Mouse (Mus musculus): Measurements from ENCODE around the gene Cth. TPM values are rescaled to one million over a fixed set of nuclear protein-coding genes. Genes with fewer than 3 reads are reported as not detected.

Cth gene
- total and polyA plus RNA-seq, 2 experiments from 2014 or later, result 2.8 to 5.4 TPM

DNA sequence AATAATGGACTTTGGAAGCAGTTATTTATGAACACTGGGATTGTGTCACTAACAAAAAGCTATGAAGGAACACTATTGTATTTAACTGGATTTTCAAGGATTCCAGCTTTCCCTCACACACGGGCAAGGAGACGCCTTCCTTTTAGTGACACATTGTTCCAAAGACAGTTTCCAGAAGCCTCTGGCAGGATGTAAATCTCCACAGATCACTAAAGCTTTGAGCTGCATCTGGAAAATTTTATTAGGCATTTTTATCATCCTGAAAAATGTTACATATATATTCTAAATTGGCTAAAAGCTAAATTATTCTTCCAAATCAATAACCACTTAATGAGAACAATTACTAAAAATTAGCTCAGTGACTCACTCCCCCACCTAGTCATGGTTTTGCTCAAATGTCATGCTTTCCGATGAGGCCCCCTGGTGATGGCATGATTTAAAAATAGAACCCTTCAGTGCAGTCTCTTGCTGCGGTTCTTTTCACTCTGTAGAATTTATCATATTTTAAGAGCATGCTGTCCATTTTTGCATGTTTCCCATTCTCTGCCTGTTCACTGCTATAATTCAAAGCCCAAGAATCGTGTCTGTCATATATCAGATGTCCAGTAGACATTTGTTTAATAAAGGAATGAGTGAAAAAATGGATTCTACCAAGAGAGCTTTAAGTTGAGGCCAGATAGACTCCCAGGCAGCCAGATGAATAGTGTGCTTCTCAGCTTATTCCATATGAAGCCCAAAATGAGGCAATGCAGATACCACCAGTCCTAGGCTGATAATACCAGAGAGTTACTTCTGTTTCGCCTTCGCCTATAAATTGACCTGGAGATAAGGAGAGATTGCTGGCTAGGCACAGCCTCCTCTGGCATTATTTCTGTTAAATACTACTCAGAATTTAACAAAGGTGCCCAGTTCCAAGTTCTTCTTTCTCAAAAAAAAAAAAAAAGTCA, 77.3 kb downstream of the Cth start:
- H3K36me3 ChIP-seq (ENCODE audit: insufficient read depth, low read length), result no peaks in the 10 kb centered on the region
- no peaks in the 10 kb centered on the region for H3K9me3 ChIP-seq (ENCODE audit: low read length)
- H3K4me1 ChIP-seq (ENCODE audit: insufficient read depth, low read length), result no peaks in the 10 kb centered on the region
- TF ChIP-seq CTCF (IDR thresholded peaks at IDR 0.05; ENCODE audit: low read depth), result no peak
- H3K9ac ChIP-seq (replicated peaks; ENCODE audit: low read length), result no peak overlapping the region
- no peaks in the 10 kb centered on the region for H3K27me3 ChIP-seq (ENCODE audit: insufficient read depth, low read length)
- no peak overlapping the region for H3K27ac ChIP-seq
- 67% methylated on average over 7 of the region's 7 CpGs for WGBS
- peak; percentile 66; the same call in 1 of the 2 replicates for ATAC-seq
- H3K4me3 ChIP-seq (ENCODE audit: low read length), result no peak overlapping the region
- H3K4me2 ChIP-seq (ENCODE audit: low read depth, low read length), result no peak overlapping the region
- DNase-seq (ENCODE audit: low spot score), result peak; percentile 34

Other genes with a start within 250 kb of the Cth start
- 28.2 and 31.3 TPM in 2 replicates for gene Ankrd13c, start 22.2 kb upstream of the Cth start, total RNA-seq (2014; rRNA removed)
- 23.7 and 24.9 TPM in 2 replicates for gene Ankrd13c, start 22.2 kb upstream of the Cth start, polyA plus RNA-seq (2015; fragmentation: Nextera tagmentation; extraction: Ambion mirVana)
- gene Srsf11, start 111.6 kb upstream of the Cth start, total RNA-seq (2014; rRNA removed), result 159 and 182 TPM in 2 replicates
- gene Srsf11, start 111.6 kb upstream of the Cth start, polyA plus RNA-seq (2015; fragmentation: Nextera tagmentation; extraction: Ambion mirVana), result 180 and 182 TPM in 2 replicates
- 30.9 and 41.8 TPM in 2 replicates for gene Lrrc40, start 111.6 kb upstream of the Cth start, total RNA-seq (2014; rRNA removed)
- 47.7 and 48.7 TPM in 2 replicates for gene Lrrc40, start 111.6 kb upstream of the Cth start, polyA plus RNA-seq (2015; fragmentation: Nextera tagmentation; extraction: Ambion mirVana)